Mouse (Mus musculus) MEL (cell line): Measurements from ENCODE around the gene Olfr71. TPM values are rescaled to one million over a fixed set of nuclear protein-coding genes. Genes with fewer than 3 reads are reported as not detected.

Source experiments
- DNase-seq: peaks from one replicate; pipeline ENCODE4 v3.0.0; 2011; ENCODE audit warnings: low read depth, low spot score
- H3K27ac ChIP-seq: 2 replicates; pipeline ENCODE4 v1.5.1; 2012; ENCODE audit warnings: low read depth, mild to moderate bottlenecking, control low read depth, low read length, moderate library complexity; ENCODE audit not compliant: control insufficient read depth
- H3K27me3 ChIP-seq, 2 experiments: fragments of 150-350 bp in 1 of 2; sonication (generic) in 1 of 2; 2 replicates each; pipeline ENCODE4 v1.6.1; 2012; ENCODE audit warnings: low read length in 2 of 2, mild to moderate bottlenecking in 2 of 2, improper control_type of control experiment in 1 of 2, moderate library complexity in 1 of 2; ENCODE audit not compliant: insufficient read depth in 2 of 2, control insufficient read depth in 1 of 2
- H3K36me3 ChIP-seq, 2 experiments: 2 replicates each; pipeline ENCODE4 v1.6.1; 2012 to 2014; ENCODE audit warnings: low read length in 2 of 2, improper control_type of control experiment in 1 of 2, inconsistent platforms in 1 of 2, mild to moderate bottlenecking in 1 of 2; ENCODE audit not compliant: insufficient read depth in 2 of 2, control insufficient read depth in 1 of 2
- H3K4me1 ChIP-seq, 2 experiments: fragments of 150-350 bp in 1 of 2; sonication (generic) in 1 of 2; 2 replicates each; pipeline ENCODE4 v1.6.1; 2012; ENCODE audit warnings: low read length in 2 of 2, improper control_type of control experiment in 1 of 2, mild to moderate bottlenecking in 1 of 2; ENCODE audit not compliant: insufficient read depth in 2 of 2, control insufficient read depth in 1 of 2
- H3K4me3 ChIP-seq, 2 experiments: fragments of 150-350 bp in 1 of 2; sonication (generic) in 1 of 2; 2 replicates each; pipeline ENCODE4 v1.5.1; 2012; ENCODE audit warnings: low read depth in 2 of 2, low read length in 2 of 2, mild to moderate bottlenecking in 2 of 2, moderate library complexity in 2 of 2, control low read depth in 1 of 2, improper control_type of control experiment in 1 of 2; ENCODE audit not compliant: control insufficient read depth in 1 of 2, insufficient read depth in 1 of 2
- H3K79me2 ChIP-seq: 2 replicates; pipeline ENCODE4 v1.6.1; 2012; ENCODE audit warnings: mild to moderate bottlenecking, low read length, moderate library complexity; ENCODE audit not compliant: control insufficient read depth, poor library complexity, insufficient read depth
- H3K9ac ChIP-seq: 2 replicates; pipeline ENCODE4 v1.6.1; 2012; ENCODE audit warnings: low read depth, mild to moderate bottlenecking, control low read depth, low read length, moderate library complexity; ENCODE audit not compliant: control insufficient read depth, poor library complexity, severe bottlenecking
- H3K9me3 ChIP-seq: fragments of 150-350 bp; sonication (generic); replicated peaks from 2 replicates; pipeline ENCODE4 v1.6.1; 2012; ENCODE audit warnings: mild to moderate bottlenecking, low read length, improper control_type of control experiment, moderate library complexity; ENCODE audit not compliant: insufficient read depth
- CHD1 ChIP-seq: IDR thresholded peaks from 2 replicates; pipeline ENCODE4 v1.6.1; 2012; ENCODE audit warnings: low read depth, mild to moderate bottlenecking, inconsistent platforms, low read length, improper control_type of control experiment
- CTCF ChIP-seq, 3 experiments: IDR thresholded peaks in 2 of 3; conservative IDR thresholded peaks in 1 of 3; 2 replicates each; pipeline ENCODE4 v1.5.1; 2011 to 2012; ENCODE audit warnings: low read length in 3 of 3, low read depth in 2 of 3, mild to moderate bottlenecking in 2 of 3, improper control_type of control experiment in 1 of 3, inconsistent platforms in 1 of 3, mixed read lengths in 1 of 3, moderate library complexity in 1 of 3; ENCODE audit not compliant: control insufficient read depth in 1 of 3, insufficient read depth in 1 of 3, poor library complexity in 1 of 3, severe bottlenecking in 1 of 3
- ELF1 ChIP-seq: IDR thresholded peaks from 2 replicates; pipeline ENCODE4 v1.6.1; 2014; ENCODE audit warnings: low read depth, mild to moderate bottlenecking, inconsistent platforms, low read length, improper control_type of control experiment, moderate library complexity
- EP300 ChIP-seq, 2 experiments: IDR thresholded peaks; 2 replicates each; pipeline ENCODE4 v1.6.1; 2011; ENCODE audit warnings: improper control_type of control experiment in 2 of 2, low read length in 2 of 2, low read depth in 1 of 2, mild to moderate bottlenecking in 1 of 2
- ETS1 ChIP-seq: IDR thresholded peaks from 2 replicates; pipeline ENCODE4 v1.6.1; 2012; ENCODE audit warnings: low read depth, mild to moderate bottlenecking, inconsistent platforms, low read length, improper control_type of control experiment, moderate library complexity
- GATA1 ChIP-seq: IDR thresholded peaks from 2 replicates; pipeline ENCODE4 v1.6.1; 2011; ENCODE audit warnings: low read depth, low read length, improper control_type of control experiment
- JUND ChIP-seq: IDR thresholded peaks from 2 replicates; pipeline ENCODE4 v1.6.1; 2011; ENCODE audit warnings: low read depth, mild to moderate bottlenecking, improper control_type of control experiment, low read length
- KAT2A ChIP-seq: conservative IDR thresholded peaks from 2 replicates; pipeline ENCODE4 v1.6.1; 2012; ENCODE audit warnings: low read depth, low read length, improper control_type of control experiment, inconsistent platforms
- MYB ChIP-seq: IDR thresholded peaks from 2 replicates; pipeline ENCODE4 v1.6.1; 2011; ENCODE audit warnings: mild to moderate bottlenecking, low read depth, low read length, improper control_type of control experiment
- POLR2A ChIP-seq, 2 experiments: IDR thresholded peaks; 2 replicates each; pipeline ENCODE4 v1.6.1; 2011 to 2012; ENCODE audit warnings: low read length in 2 of 2, mild to moderate bottlenecking in 2 of 2, control low read depth in 1 of 2, improper control_type of control experiment in 1 of 2, low read depth in 1 of 2, moderate library complexity in 1 of 2; ENCODE audit not compliant: control insufficient read depth in 1 of 2, insufficient read depth in 1 of 2, poor library complexity in 1 of 2
- POLR2AphosphoS2 ChIP-seq: IDR thresholded peaks from 2 replicates; pipeline ENCODE4 v1.6.1; 2011; ENCODE audit warnings: low read length, improper control_type of control experiment
- POLR2AphosphoS5 ChIP-seq: IDR thresholded peaks from 2 replicates; pipeline ENCODE4 v1.6.1; 2012; ENCODE audit warnings: low read depth, borderline replicate concordance, mild to moderate bottlenecking, inconsistent platforms, low read length, moderate library complexity, mixed read lengths
- RAD21 ChIP-seq: IDR thresholded peaks from 2 replicates; pipeline ENCODE4 v1.6.1; 2011; ENCODE audit warnings: mild to moderate bottlenecking, low read depth, low read length, improper control_type of control experiment
- SMC3 ChIP-seq: IDR thresholded peaks from 2 replicates; pipeline ENCODE4 v1.6.1; 2011; ENCODE audit warnings: low read depth, low read length, improper control_type of control experiment
- TAL1 ChIP-seq: IDR thresholded peaks from 2 replicates; pipeline ENCODE4 v1.6.1; 2012; ENCODE audit warnings: mild to moderate bottlenecking, inconsistent platforms, low read length, moderate library complexity, mixed read lengths
- UBTF ChIP-seq: IDR thresholded peaks from 2 replicates; pipeline ENCODE4 v1.6.1; 2012; ENCODE audit warnings: low read depth, mild to moderate bottlenecking, inconsistent platforms, low read length, improper control_type of control experiment, moderate library complexity, borderline replicate concordance; ENCODE audit not compliant: insufficient read depth
- ZC3H11A ChIP-seq: IDR thresholded peaks from 2 replicates; pipeline ENCODE4 v1.6.1; 2012; ENCODE audit warnings: low read depth, mild to moderate bottlenecking, inconsistent platforms, low read length, improper control_type of control experiment
- ZKSCAN1 ChIP-seq: IDR thresholded peaks from 2 replicates; pipeline ENCODE4 v1.6.1; 2012; ENCODE audit warnings: low read depth, mild to moderate bottlenecking, inconsistent platforms, low read length, improper control_type of control experiment, moderate library complexity
- ZNF384 ChIP-seq: IDR thresholded peaks from 2 replicates; pipeline ENCODE4 v1.6.1; 2012; ENCODE audit warnings: low read depth, mild to moderate bottlenecking, inconsistent platforms, low read length, improper control_type of control experiment
- polyA plus RNA-seq, 2 experiments: library from polyadenylated mRNA; stranded (reverse) in 1 of 2; unstranded in 1 of 2; fragments of >175 nt in 1 of 2; fragments of >200 nt in 1 of 2; gene quantifications; 2 replicates each; pipeline versions ENCODE4 v1.2.1 to v1.2.4; 2012; ENCODE audit warnings: low replicate concordance in 2 of 2, low read depth in 1 of 2; ENCODE audit not compliant: insufficient read length in 2 of 2, insufficient read depth in 1 of 2, missing spikeins in 1 of 2
- total RNA-seq: library from RNA; depleted of rRNA; stranded (reverse); fragments of 300-350 nt; gene quantifications from 2 replicates; pipeline ENCODE4 v1.2.3, GENCODE M21; 2012

Olfr71 gene
- total and polyA plus RNA-seq, 3 experiments = not detected

- TF ChIP-seq TAL1 (no peak), POLR2A (IDR thresholded peaks at IDR 0.05; ENCODE audit: control insufficient read depth in 1 of 2, insufficient read depth in 1 of 2, low read depth in 1 of 2, low read length in 2 of 2, poor library complexity in 1 of 2) (peak in 1 of 2 experiments; percentile 48; a peak in 1 of 4 replicates), UBTF (no peak), MYB (no peak), ELF1 (no peak), KAT2A (no peak), SMC3 (no peak)
- TF ChIP-seq, all 39 proteins: peak for 5
Observed at GRCm38 (mm10) chr4:43668782-43669427, 41.1 kb downstream of the Olfr71 start, which contains the start of the genes Tmem8b and Fam221b (continued).

GRCm38 (mm10) chr4:43666412-43666811 is 43.6 kb downstream of the Olfr71 start:
- TF ChIP-seq ZC3H11A = peak; percentile 67
- no peak for TF ChIP-seq EP300 (IDR thresholded peaks at IDR 0.05; ENCODE audit: low read depth in 1 of 2, low read length in 2 of 2)
- 0 out of 2 replicates have a peak, but pooled peaks have one; percentile 25 for TF ChIP-seq ZNF384
- no peak for TF ChIP-seq POLR2AphosphoS2
- no peak for TF ChIP-seq KAT2A
- TF ChIP-seq ZKSCAN1 = no peak
- TF ChIP-seq ETS1 = no peak
- no peak for TF ChIP-seq POLR2AphosphoS5
- no peak for TF ChIP-seq GATA1
- peak; percentile 56 for TF ChIP-seq RAD21
- TF ChIP-seq CHD1 = no peak
- peak; percentile 41 to 71 (median 55); a peak in 5 of 6 replicates for TF ChIP-seq CTCF (IDR thresholded peaks at IDR 0.05 in 2 of 3, conservative IDR thresholded peaks at IDR 0.05 in 1 of 3; ENCODE audit: control insufficient read depth in 1 of 3, insufficient read depth in 1 of 3, low read depth in 2 of 3, low read length in 3 of 3, poor library complexity in 1 of 3, severe bottlenecking in 1 of 3)
- peak; percentile 87 for TF ChIP-seq SMC3
- no peak for TF ChIP-seq JUND
- no peaks in the 10 kb centered on the region; the same call in 1 of the 2 replicates for H3K79me2 ChIP-seq
- H3K9me3 ChIP-seq = no peaks in the 10 kb centered on the region
- H3K27me3 ChIP-seq = peaks cover 6 to 14% of the 10 kb centered on the region in 2 experiments
- H3K9ac ChIP-seq = no peak overlapping the region
- H3K4me3 ChIP-seq = no peak overlapping the region
- DNase-seq = peak; percentile 58
- H3K36me3 ChIP-seq = no peaks in the 10 kb centered on the region; a peak in 1 of 4 replicates
- H3K4me1 ChIP-seq = peaks cover 0 to 12% of the 10 kb centered on the region in 2 experiments; a peak in 2 of 4 replicates
- H3K27ac ChIP-seq = no peak overlapping the region
